Mouse (Mus musculus) layer of hippocampus, postnatal 36 days (tissue): Measurements from ENCODE around the gene Akap6. TPM values are rescaled to one million over a fixed set of nuclear protein-coding genes. Genes with fewer than 3 reads are reported as not detected.

Experiments
- DNase-seq, 2 experiments: peaks; one replicate each; pipeline ENCODE4 v3.0.0; 2022
- total RNA-seq, 2 experiments: library from RNA; stranded (reverse); gene quantifications; 2 replicates each; pipeline ENCODE4 v1.2.3; 2021

Akap6 gene
- total RNA-seq, 2 experiments from 2014 or later, result 127 to 132 TPM

DNA sequence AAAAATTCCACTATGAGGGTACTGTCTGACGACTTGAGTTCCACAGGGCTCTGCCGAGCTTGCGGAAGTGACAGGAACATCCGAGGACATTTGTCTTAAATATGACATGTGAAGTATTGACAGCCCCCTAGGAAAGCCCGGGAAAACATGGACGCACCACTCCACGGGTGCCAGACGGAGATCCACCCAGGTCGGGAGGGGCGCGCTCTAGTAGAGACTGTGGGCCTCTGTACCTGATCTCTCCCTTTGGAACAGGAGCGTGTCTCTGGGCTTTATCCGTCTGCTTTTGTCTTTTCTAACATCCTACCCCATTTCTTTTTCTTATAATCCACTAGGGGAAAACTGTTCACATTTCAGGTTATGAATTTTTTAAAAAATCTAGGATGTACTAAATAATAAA lies 211.2 kb downstream of the Akap6 start:
- DNase-seq, result no peak

- peak; percentile 62 to 68 for DNase-seq
Measured at GRCm38 (mm10) chr12:52910819-52911218, 211.6 kb downstream of the Akap6 start.

DNA sequence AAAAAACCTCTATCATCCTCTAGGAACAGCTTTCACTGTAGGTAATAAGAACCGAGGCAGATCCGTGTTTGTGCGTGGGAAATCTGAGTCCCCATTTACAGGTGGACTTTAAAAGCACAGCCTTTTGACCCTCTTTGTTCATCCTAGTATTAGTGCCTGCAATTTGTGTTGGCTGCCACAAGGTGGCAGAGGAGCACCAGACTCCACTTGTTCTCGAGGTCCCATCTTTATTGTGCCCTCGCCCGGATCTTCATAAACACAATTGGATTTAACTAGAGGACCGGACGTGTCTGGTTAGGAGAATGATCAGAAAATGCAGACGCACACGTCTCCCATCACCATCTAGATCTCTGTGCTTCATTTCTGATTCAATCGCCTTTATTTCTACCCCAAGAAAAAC lies 219.8 kb downstream of the Akap6 start:
- no peak for DNase-seq

DNA sequence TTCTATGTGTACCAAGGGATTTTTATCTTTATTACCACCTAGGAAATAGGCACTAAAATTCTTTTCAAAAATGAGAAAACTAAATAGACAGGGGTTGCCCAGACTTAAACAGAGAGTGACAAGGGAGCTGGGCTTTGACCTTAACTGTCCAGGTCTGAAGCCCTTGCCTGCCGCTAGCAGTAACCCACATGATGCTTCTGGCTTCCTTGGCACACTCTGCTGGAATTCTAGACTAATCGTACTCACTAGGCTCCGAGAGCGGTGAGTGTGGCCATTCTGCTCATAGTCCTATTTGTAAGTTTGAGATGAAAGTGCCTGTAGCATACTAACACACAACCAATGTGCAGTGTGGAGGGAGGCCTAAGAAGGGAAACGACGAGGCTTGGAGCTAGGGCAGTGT lies 223.3 kb downstream of the Akap6 start:
- no peak for DNase-seq

DNA sequence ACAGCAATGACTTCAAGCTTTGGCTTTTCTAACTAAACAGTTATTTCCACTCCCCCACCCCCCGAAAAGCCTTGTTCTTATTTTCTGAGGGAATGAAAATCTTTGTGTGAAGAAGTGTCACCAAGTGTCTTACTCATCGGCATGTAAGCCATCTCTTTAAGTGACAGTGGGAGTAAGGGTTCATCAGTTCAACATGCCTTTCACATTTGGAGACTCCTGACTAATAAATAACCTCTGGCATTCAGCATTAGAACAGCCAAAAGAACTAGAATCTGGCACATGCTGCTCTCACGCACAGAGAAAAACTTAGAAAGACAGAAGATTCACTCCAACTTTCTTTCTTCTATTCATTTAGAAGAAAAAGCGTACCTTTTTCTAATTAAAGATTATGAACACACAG lies 226.3 kb downstream of the Akap6 start:
- no peak for DNase-seq

DNA sequence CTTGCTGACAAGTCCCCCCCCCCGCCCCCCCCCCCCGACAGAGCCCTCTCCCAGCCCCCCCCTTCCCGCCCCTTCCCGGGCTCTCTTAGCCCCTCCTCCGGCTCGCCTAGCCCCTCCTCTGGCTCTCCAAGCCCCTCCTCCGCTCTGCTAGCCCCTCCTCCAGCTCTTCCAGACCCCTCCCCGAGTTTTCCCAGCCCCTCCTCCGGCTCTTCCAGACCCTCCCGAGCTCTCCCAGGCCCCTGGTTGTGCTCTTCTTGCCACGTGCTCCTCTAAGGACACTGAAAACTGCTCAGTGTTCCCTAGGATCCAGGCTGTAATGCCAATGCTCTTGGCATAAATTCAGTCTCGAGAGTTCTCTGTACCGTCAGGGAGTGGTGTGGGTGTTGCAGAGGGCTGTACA lies 234.6 kb downstream of the Akap6 start:
- DNase-seq, result no peak

DNA sequence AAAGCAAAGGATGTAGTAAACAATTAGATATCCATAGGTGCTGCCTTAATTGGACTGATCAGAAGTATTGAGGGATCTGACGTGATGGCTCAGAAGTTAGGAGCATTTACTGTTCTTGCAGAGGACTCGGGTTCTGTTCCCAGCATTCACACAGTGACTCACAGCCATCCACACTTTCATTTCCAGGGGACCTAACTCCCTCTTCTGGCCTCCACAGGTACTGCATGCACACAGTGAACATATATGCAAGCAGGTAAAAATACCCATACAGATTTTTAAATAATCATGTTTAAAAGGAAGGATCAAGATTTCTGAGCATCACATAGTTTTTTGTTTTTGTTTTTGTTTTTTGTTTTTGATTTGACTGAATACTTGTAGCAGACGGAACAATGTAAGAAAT lies 235.8 kb downstream of the Akap6 start:
- DNase-seq, result no peak

- no peak for DNase-seq
Measured at GRCm38 (mm10) chr12:52938786-52939185, 239.6 kb downstream of the Akap6 start.

DNA sequence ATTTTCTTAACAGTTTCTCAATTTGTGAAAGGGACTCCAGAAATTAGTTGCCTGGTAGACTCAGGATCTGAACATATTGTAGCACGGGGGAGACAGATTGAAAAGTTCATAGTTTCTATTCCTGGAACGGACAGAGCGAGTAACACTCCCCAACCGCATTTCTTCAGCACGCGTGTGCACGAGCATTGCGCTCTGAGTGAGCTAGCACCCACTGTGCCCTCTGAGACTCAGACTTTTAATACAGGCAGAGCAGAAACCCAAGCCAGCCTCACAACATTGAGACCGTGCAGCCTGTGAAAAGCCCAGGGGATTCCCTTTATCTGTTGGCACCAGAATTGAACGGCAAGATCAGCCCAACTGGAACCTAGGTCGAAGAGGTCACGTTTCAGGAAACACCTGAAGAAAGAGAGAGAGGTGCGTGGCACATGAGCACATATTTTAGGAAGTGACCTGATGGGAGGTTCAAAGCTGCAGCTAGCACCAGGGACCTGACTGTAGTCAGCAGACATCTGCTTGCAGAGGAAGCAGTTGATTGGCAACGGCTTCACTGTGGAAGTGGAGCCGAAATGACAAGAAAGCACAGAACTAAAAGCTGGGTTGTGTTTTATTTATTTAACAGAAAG lies 240.3 kb downstream of the Akap6 start:
- DNase-seq, result peak in 1 of 2 experiments; percentile 12

DNA sequence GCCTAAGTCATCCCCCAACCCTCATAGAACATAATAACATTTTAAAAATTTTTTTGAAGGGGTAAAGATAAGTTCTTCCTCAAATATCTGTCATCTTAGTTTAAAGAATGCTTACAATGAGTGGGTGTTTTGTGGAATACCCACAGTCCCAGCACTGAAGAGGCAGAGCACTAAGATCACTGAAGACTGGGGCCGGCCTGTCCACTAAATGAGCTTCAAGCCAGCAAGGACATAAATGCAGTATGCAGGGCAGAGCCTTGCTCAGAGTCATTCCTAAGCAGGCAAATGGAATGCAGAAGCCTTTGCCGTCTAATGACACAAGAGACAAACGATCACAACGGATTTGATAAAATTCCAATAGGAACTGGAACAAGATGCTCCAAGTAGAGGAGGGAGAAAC lies 242.8 kb downstream of the Akap6 start:
- no peak for DNase-seq

DNA sequence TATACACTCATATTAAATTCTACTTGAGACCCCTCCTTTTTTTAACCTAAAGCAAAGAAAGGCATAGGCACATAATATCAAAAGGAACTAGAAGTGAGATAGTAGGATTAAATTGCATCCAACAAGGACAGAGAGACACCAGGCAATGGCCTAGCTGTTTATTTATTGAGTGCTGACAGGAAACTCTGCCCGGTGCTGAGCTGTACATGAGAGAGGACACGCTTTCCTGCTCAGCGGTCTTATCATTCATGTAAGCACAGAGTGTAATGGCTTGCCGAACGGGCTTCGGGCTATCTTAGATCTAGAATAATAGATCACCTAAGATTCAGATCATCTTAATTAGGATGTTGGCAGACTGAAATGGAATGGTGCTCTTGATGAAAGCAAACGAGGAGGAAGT lies 245.1 kb downstream of the Akap6 start:
- no peak for DNase-seq

DNA sequence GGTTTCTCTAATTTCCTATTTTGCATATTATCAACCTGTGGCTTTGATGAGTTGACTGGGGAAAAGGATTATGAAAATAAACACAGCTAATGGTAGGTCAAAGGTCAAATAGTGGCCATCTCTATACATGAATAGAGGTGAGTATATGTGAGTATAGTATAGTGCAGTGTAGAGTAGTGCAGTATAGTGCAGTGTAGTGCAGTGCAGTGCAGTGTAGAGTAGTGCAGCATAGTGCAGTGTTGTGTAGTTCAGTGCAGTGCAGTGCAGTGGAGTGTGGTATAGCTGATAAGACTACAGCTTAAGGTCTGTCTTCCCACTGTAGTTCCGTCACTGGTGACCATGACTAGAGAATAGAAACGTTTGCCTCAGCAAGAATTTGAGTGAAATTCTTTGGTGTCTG lies 245.8 kb downstream of the Akap6 start:
- DNase-seq, result no peak

- DNase-seq, result no peak
Measured at GRCm38 (mm10) chr12:52950660-52951059, 251.5 kb downstream of the Akap6 start.

DNA sequence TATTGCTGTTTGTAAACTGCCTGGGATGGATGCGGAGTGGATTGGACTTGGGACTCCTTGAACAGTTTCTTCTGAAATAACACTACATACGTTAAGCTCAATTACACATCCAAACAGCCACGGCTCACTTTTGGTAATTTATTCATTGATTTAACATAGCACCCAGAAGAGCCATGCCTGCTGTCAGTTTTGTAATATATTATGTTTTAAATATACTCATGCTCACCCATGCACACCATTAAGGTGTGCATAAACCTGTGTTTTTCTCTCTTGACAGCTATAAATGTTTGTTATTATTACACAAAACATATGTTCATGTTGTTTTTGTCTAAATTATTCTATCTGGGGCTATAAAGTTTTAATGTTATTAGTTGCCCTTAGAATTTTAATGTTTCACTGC lies 258.4 kb downstream of the Akap6 start:
- no peak for DNase-seq

DNA sequence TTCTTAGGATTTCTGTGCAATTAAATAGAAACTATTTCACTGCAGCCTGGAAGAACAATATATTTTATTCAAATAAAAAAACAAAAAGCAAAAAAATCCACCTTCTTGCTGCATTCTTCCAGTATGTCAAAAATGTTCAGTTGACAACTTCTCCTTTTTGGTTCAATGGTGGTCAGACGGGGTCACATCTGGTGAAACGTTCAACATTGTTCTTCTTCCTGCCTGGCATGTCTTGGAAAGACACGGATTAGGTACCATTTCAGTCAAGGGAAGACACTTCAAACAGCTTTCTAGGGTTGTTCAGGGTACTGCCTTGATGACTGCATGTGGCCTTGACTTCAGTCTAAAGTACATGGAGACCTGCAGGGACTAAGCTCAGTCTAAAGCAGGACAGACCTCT lies 258.8 kb downstream of the Akap6 start:
- DNase-seq, result no peak

GRCm38 (mm10) chr12:52991745-52992144 lies 292.6 kb downstream of the Akap6 start:
- no peak for DNase-seq

GRCm38 (mm10) chr12:53012336-53012735 lies 313.2 kb downstream of the Akap6 start:
- DNase-seq, result no peak

DNA sequence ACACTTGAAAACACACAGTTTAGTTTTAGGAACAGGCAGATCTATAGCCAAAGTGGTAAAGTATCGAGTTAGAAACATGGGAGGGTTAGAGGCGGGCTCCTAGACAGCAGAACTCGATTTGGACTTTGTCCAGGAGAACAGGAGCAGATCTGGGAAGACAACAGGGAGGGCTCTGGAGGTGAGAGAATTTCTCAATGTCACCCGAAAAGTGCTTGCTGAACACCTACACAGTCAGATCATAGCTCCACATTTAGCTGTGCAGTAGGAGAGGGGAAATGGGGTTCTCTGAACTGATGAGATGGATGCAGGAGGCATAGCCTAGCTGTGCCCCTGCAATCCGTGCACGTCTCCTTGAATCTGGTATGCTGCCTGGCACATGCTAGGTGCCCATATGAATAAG lies 315.4 kb downstream of the Akap6 start:
- DNase-seq, result no peak

GRCm38 (mm10) chr12:53024575-53025246 lies 325.5 kb downstream of the Akap6 start:
- no peak for DNase-seq

DNA sequence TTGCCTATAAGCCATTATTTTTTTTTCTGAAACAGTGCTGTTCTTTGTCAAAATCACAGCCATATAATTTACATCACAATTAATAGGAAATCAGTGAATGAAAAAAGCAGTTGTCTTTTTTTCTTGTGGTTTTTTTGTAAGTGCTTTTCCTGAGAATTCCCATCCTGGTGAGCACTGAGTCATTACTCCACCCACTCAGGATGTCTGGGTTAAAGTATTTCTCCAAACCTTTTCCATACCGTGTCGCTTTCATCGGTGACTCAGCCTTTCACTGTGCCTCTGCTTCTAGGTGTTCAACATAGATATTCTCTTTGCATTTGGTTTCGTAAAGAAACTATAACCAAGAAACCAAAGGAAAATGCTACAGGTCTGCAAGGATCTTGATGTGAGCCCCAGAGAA lies 328.1 kb downstream of the Akap6 start:
- DNase-seq, result no peak

DNA sequence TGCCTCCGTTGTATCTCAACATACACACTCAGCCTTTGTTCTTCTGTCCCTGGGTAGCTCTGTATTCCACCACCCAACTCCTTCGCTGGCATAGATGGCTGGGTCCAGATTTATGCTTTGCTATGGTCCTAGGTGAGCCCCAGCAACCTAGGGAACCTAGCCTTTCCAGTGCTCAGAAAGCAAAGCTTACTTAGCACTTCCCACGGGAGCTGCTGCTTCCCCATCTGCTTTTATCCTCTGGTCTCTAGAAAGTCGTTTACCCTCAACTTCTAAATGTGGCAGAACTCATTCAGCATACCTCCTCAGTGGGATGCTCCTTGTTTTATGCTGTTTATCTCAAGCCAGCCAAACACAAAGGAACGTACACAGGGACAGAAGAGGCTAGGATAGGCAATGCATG lies 329.7 kb downstream of the Akap6 start:
- DNase-seq, result peak in 1 of 2 experiments; percentile 25

DNA sequence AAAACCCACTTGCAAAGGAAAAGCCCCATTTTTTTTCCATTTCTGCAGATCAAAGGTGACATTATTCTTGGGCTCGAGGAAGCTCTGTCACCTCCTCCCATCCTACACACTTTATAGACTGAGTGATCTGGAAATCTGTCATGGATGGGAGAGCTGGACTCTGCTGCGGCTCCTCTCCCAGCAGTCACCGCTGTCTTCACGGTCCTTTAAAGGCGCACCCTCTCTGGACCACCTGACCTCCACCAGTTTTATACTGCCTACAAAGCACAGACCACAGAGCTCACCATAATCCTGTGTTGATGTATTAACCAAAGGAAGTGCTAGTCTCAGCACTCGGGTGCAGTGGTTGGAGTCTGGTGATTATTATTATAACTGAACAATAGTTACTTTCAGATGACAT lies 330.7 kb downstream of the Akap6 start:
- DNase-seq, result no peak

GRCm38 (mm10) chr12:53032762-53033161 lies 333.6 kb downstream of the Akap6 start:
- DNase-seq, result peak in 1 of 2 experiments; percentile 20

DNA sequence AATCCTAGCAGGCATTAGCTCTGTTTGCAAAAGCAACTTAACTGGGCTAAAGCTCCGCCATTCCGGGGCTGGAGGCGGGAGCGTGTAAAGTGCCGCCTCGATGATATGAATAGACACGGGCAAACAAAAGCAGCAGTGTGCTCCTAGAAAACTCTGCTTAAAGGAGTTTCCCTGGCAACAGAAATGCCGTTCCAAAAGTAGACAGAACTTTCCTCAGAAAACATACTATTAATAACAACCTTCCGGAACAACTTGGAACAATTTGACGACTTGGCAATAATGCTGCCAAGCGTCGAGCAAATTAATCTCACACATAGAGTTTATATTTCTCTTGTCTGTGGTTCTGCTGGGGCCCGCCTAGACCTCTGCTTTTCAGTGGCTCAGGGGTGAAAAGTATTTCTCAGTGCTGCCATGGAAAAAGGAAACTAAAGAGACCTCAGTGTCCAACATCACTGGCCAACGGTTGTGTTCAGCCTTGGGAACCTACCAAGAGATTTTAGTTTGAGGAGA lies 334.3 kb downstream of the Akap6 start:
- peak; percentile 72 for DNase-seq
